Mouse (Mus musculus): ENCODE results near the gene Stam2.

GRCm38 (mm10) chr2:52762529-52762928 lies 20.4 kb upstream of the Stam2 start:
- no peak for TF ChIP-seq CTCF (IDR thresholded peaks at IDR 0.05; ENCODE audit: low read depth, low read length)
- no peak for TF ChIP-seq GATA1 (IDR thresholded peaks at IDR 0.05; ENCODE audit: borderline replicate concordance, low read length)
- TF ChIP-seq TAL1 (conservative IDR thresholded peaks at IDR 0.05; ENCODE audit: low read depth, low read length) = no peak
- TF ChIP-seq POLR2AphosphoS5 (IDR thresholded peaks at IDR 0.05; ENCODE audit: insufficient replicate concordance, low read depth, low read length) = no peak
